Mouse (Mus musculus) gastrocnemius, postnatal 4 days (tissue): ENCODE measurements around the gene Ptchd1. TPM values are rescaled to one million over a fixed set of nuclear protein-coding genes. Genes with fewer than 3 reads are reported as not detected.

Experiments
- DNase-seq, 2 experiments: peaks; one replicate each; pipeline ENCODE4 v3.0.0; 2021 to 2022; ENCODE audit warnings: low spot score in 2 of 2, mixed read lengths in 2 of 2
- long read RNA-seq, 2 experiments: library from polyadenylated mRNA; stranded (forward); transcript quantifications; one replicate each; pipeline ENCODE4 v2.0.0; 2021
- total RNA-seq, 2 experiments: library from RNA; stranded (reverse); gene quantifications; 2 replicates each; pipeline ENCODE4 v1.2.3; 2021

Gene Ptchd1
- total RNA-seq = under 1 TPM; 0.34 to 0.56 TPM
- long read RNA-seq, experiment 1 = 0 reads
- long read RNA-seq, experiment 2 = 0 reads

- peak in 1 of 2 experiments; percentile 5 for DNase-seq
Measured at GRCm38 (mm10) chrX:155623701-155624281, at the start of gene Ptchd1. Gene Ptchd1 (minus strand): TSS chrX:155623814.

- DNase-seq = no peak
Measured at GRCm38 (mm10) chrX:155657971-155658370, 34.4 kb upstream of the Ptchd1 start.

GRCm38 (mm10) chrX:155645975-155646374, 22.4 kb upstream of the Ptchd1 start:
- no peak for DNase-seq

- peak in 1 of 2 experiments; percentile 6 for DNase-seq
Measured at GRCm38 (mm10) chrX:155643975-155644374, 20.4 kb upstream of the Ptchd1 start.

- DNase-seq = no peak
Measured at GRCm38 (mm10) chrX:155625671-155626196, 2.1 kb upstream of the Ptchd1 start.

GRCm38 (mm10) chrX:155624895-155625294, 1.3 kb upstream of the Ptchd1 start:
- DNase-seq = no peak

GRCm38 (mm10) chrX:155624341-155624841, 777 bp upstream of the Ptchd1 start, which contains the start of gene Gm15155:
Gene Gm15155 (plus strand): TSS chrX:155624741.
- DNase-seq = no peak

GRCm38 (mm10) chrX:155622961-155623599, 534 bp downstream of the Ptchd1 start:
- DNase-seq = peak; percentile 5 to 17

- DNase-seq = peak in 1 of 2 experiments; percentile 5
Measured at GRCm38 (mm10) chrX:155622527-155622926, 1.1 kb downstream of the Ptchd1 start.

GRCm38 (mm10) chrX:155601196-155601595, 22.4 kb downstream of the Ptchd1 start:
- DNase-seq = no peak

- DNase-seq = no peak
Measured at GRCm38 (mm10) chrX:155596390-155596789, 27.2 kb downstream of the Ptchd1 start.

GRCm38 (mm10) chrX:155594685-155595084, 28.9 kb downstream of the Ptchd1 start:
- no peak for DNase-seq

GRCm38 (mm10) chrX:155592467-155592866, 31.1 kb downstream of the Ptchd1 start:
- no peak for DNase-seq

- no peak for DNase-seq
Measured at GRCm38 (mm10) chrX:155591490-155591889, 32.1 kb downstream of the Ptchd1 start.

GRCm38 (mm10) chrX:155584586-155584985, 39.0 kb downstream of the Ptchd1 start:
- DNase-seq = no peak

- DNase-seq = no peak
Measured at GRCm38 (mm10) chrX:155579791-155580190, 43.8 kb downstream of the Ptchd1 start.

- no peak for DNase-seq
Measured at GRCm38 (mm10) chrX:155572396-155572795, 51.2 kb downstream of the Ptchd1 start.

- no peak for DNase-seq
Measured at GRCm38 (mm10) chrX:155543780-155544179, 79.8 kb downstream of the Ptchd1 start.
